Mouse (Mus musculus) bone marrow macrophage, adult 2 months (primary cell): Measurements from ENCODE around the gene Ier5l.

ENCODE experiments used
- CTCF ChIP-seq: IDR thresholded peaks from 2 replicates; pipeline ENCODE4 v1.5.1; 2012; ENCODE audit warnings: low read depth, mild to moderate bottlenecking, low read length, moderate library complexity
- POLR2A ChIP-seq: IDR thresholded peaks from 2 replicates; pipeline ENCODE4 v1.6.1; 2012; ENCODE audit warnings: mild to moderate bottlenecking, low read depth, low read length, borderline replicate concordance

GRCm38 (mm10) chr2:30429156-30429555 is 44.9 kb downstream of the Ier5l start:
- TF ChIP-seq CTCF, result no peak
- no peak for TF ChIP-seq POLR2A
